Mouse (Mus musculus) C2C12 (cell line): Measurements from ENCODE around the gene Abcc6.

ENCODE experiments used
- CTCF ChIP-seq: IDR thresholded peaks from one replicate; pipeline ENCODE4 v1.5.1; 2011; ENCODE audit not compliant: control insufficient read depth, insufficient read depth, insufficient read length
- MAX ChIP-seq: IDR thresholded peaks from one replicate; pipeline ENCODE4 v1.6.1; 2011; ENCODE audit warnings: mild to moderate bottlenecking, control low read depth
- MYOG ChIP-seq: IDR thresholded peaks from one replicate; pipeline ENCODE4 v1.6.1; 2011; ENCODE audit not compliant: control insufficient read depth, insufficient read length; ENCODE audit errors: extremely low read depth
- USF1 ChIP-seq: IDR thresholded peaks from one replicate; pipeline ENCODE4 v1.6.1; 2011; ENCODE audit warnings: low read depth, mild to moderate bottlenecking, control low read depth, moderate library complexity

DNA sequence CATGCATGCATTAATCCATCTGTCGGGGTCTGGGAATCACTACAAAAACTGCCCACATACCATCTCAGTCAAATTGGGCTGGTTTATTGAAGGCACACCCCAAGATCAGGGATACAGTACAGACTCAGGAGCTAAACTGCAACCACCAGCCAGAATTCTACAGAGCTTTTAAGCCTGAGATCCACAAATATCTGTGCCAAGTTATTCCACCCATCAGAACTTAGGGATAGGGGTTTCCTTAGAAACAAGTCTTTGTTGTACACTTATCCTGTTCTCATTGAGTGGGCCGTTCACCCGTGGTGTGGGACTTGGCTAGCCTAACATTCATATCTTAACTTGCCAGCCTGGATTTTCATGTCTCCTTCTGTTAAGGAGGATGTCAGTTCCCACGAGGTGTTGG is 81.0 kb downstream of the Abcc6 start:
- no peak for TF ChIP-seq CTCF
- TF ChIP-seq USF1 = no peak
- no peak for TF ChIP-seq MAX
- no peak for TF ChIP-seq MYOG
